Mouse (Mus musculus) intestine, embryonic 15.5 days (tissue): ENCODE results near the gene Prnp. TPM values are rescaled to one million over a fixed set of nuclear protein-coding genes. Genes with fewer than 3 reads are reported as not detected.

Experiments used
- ATAC-seq: fragments of 200-750 bp; cut with Nextera tagmentation; 2 replicates; pipeline ENCODE4 v1.8.0; 2017; ENCODE audit warnings: moderate TSS enrichment, moderate library complexity
- H3K27ac ChIP-seq: fragments of 300-500 bp; sonication (generic); 2 replicates; pipeline ENCODE4 v1.5.1; 2015; ENCODE audit warnings: mild to moderate bottlenecking, inconsistent platforms
- H3K27me3 ChIP-seq: fragments of 300-500 bp; sonication (generic); replicated peaks from 2 replicates; pipeline ENCODE4 v1.6.1; 2015; ENCODE audit warnings: inconsistent platforms
- H3K36me3 ChIP-seq: fragments of 300-500 bp; sonication (generic); 2 replicates; pipeline ENCODE4 v1.6.1; 2015; ENCODE audit warnings: inconsistent platforms
- H3K4me1 ChIP-seq: fragments of 300-500 bp; sonication (generic); replicated peaks from 2 replicates; pipeline ENCODE4 v1.6.1; 2015; ENCODE audit warnings: inconsistent platforms
- H3K4me2 ChIP-seq: fragments of 300-500 bp; sonication (generic); replicated peaks from 2 replicates; pipeline ENCODE4 v1.6.1; 2015; ENCODE audit warnings: mild to moderate bottlenecking, inconsistent platforms
- H3K4me3 ChIP-seq: fragments of 300-500 bp; sonication (generic); replicated peaks from 2 replicates; pipeline ENCODE4 v1.5.1; 2015; ENCODE audit warnings: inconsistent platforms
- H3K9ac ChIP-seq: fragments of 300-500 bp; sonication (generic); 2 replicates; pipeline ENCODE4 v1.6.1; 2015; ENCODE audit warnings: inconsistent platforms
- H3K9me3 ChIP-seq: fragments of 300-500 bp; sonication (generic); 2 replicates; pipeline ENCODE4 v1.6.1; 2016; ENCODE audit warnings: inconsistent platforms
- WGBS: fragments of 180-500 bp; shearing (Covaris S2); methylation state at CpG from one replicate; pipeline ENCODE4 v1.1.7; 2015; 5-methylcytosine and 5-hydroxymethylcytosine counted together
- polyA plus RNA-seq: library from polyadenylated mRNA; unstranded; fragments of >200 nt; fragmentation: Nextera tagmentation; extraction: Ambion mirVana; gene quantifications from 2 replicates; pipeline ENCODE4 v1.2.1, GENCODE M21; 2015

Prnp gene
- polyA plus RNA-seq, 1 experiment from 2014 or later = 62.3 TPM

- H3K4me2 ChIP-seq = no peak overlapping the region
- no peaks in the 10 kb centered on the region for H3K9me3 ChIP-seq
- H3K4me3 ChIP-seq = no peak overlapping the region
- no peaks in the 10 kb centered on the region for H3K27me3 ChIP-seq
- no peak for ATAC-seq
- no peaks in the 10 kb centered on the region for H3K36me3 ChIP-seq
- WGBS = 53% methylated on average over 7 of the region's 7 CpGs
- 0 out of 2 replicates have a peak, but pooled peaks cover 3% of the 10 kb centered on the region for H3K4me1 ChIP-seq
- no peak overlapping the region for H3K27ac ChIP-seq
- no peak overlapping the region for H3K9ac ChIP-seq
Observed at GRCm38 (mm10) chr2:131888233-131888632, 21.5 kb upstream of the Prnp start.

GRCm38 (mm10) chr2:131892534-131892933, 17.2 kb upstream of the Prnp start:
- no peaks in the 10 kb centered on the region for H3K36me3 ChIP-seq
- no peaks in the 10 kb centered on the region for H3K9me3 ChIP-seq
- no peak overlapping the region for H3K4me2 ChIP-seq
- 0 out of 2 replicates have a peak, but pooled peaks cover 3% of the 10 kb centered on the region for H3K4me1 ChIP-seq
- no peak for ATAC-seq
- no peaks in the 10 kb centered on the region for H3K27me3 ChIP-seq
- no peak overlapping the region for H3K27ac ChIP-seq
- WGBS = 42% methylated on average over 5 of the region's 5 CpGs
- H3K9ac ChIP-seq = no peak overlapping the region
- H3K4me3 ChIP-seq = no peak overlapping the region

GRCm38 (mm10) chr2:131895106-131895505, 14.6 kb upstream of the Prnp start:
- H3K36me3 ChIP-seq = no peaks in the 10 kb centered on the region
- no peaks in the 10 kb centered on the region for H3K4me1 ChIP-seq
- H3K9me3 ChIP-seq = no peaks in the 10 kb centered on the region
- 45% methylated on average over 2 of the region's 2 CpGs for WGBS
- no peak for ATAC-seq
- H3K27me3 ChIP-seq = no peaks in the 10 kb centered on the region
- H3K4me3 ChIP-seq = no peak overlapping the region
- H3K4me2 ChIP-seq = no peak overlapping the region
- no peak overlapping the region for H3K27ac ChIP-seq
- H3K9ac ChIP-seq = no peak overlapping the region

GRCm38 (mm10) chr2:131896011-131896410, 13.7 kb upstream of the Prnp start:
- H3K4me1 ChIP-seq = no peaks in the 10 kb centered on the region
- H3K36me3 ChIP-seq = no peaks in the 10 kb centered on the region
- 70% methylated on average over 4 of the region's 4 CpGs for WGBS
- no peak for ATAC-seq
- no peak overlapping the region for H3K4me3 ChIP-seq
- H3K9me3 ChIP-seq = no peaks in the 10 kb centered on the region
- H3K27me3 ChIP-seq = no peaks in the 10 kb centered on the region
- H3K9ac ChIP-seq = no peak overlapping the region
- H3K4me2 ChIP-seq = no peak overlapping the region
- no peak overlapping the region for H3K27ac ChIP-seq

GRCm38 (mm10) chr2:131897336-131898109, 12.2 kb upstream of the Prnp start:
- 88% methylated on average over 12 of the region's 12 CpGs for WGBS
- no peak for ATAC-seq
- H3K4me1 ChIP-seq = no peaks in the 10 kb centered on the region
- H3K9ac ChIP-seq = no peak overlapping the region
- no peak overlapping the region for H3K4me3 ChIP-seq
- H3K36me3 ChIP-seq = no peaks in the 10 kb centered on the region
- no peaks in the 10 kb centered on the region for H3K27me3 ChIP-seq
- H3K4me2 ChIP-seq = no peak overlapping the region
- H3K27ac ChIP-seq = no peak overlapping the region
- no peaks in the 10 kb centered on the region for H3K9me3 ChIP-seq

GRCm38 (mm10) chr2:131902423-131902822, 7.3 kb upstream of the Prnp start:
- peak; percentile 75 for ATAC-seq
- H3K9ac ChIP-seq = no peak overlapping the region
- no peaks in the 10 kb centered on the region for H3K9me3 ChIP-seq
- 0 out of 2 replicates have a peak overlapping the region, but pooled peaks have one; percentile 27 for H3K27ac ChIP-seq
- H3K36me3 ChIP-seq = no peaks in the 10 kb centered on the region
- no peaks in the 10 kb centered on the region for H3K4me1 ChIP-seq
- no peaks in the 10 kb centered on the region for H3K27me3 ChIP-seq
- no peak overlapping the region for H3K4me2 ChIP-seq
- no peak overlapping the region for H3K4me3 ChIP-seq
- WGBS = 27% methylated on average over 3 of the region's 3 CpGs

GRCm38 (mm10) chr2:131902867-131903266, 6.9 kb upstream of the Prnp start:
- ATAC-seq = peak; percentile 96
- H3K27me3 ChIP-seq = no peaks in the 10 kb centered on the region
- no peaks in the 10 kb centered on the region for H3K36me3 ChIP-seq
- H3K4me1 ChIP-seq = no peaks in the 10 kb centered on the region
- 23% methylated on average over 8 of the region's 8 CpGs for WGBS
- peak overlapping the region; percentile 77 for H3K27ac ChIP-seq
- H3K9me3 ChIP-seq = no peaks in the 10 kb centered on the region
- H3K9ac ChIP-seq = no peak overlapping the region
- H3K4me2 ChIP-seq = peak overlapping the region; percentile 12; the same call in 1 of the 2 replicates
- H3K4me3 ChIP-seq = no peak overlapping the region

GRCm38 (mm10) chr2:131905025-131905424, 4.7 kb upstream of the Prnp start:
- Histone ChIP-seq H3K27me3 (no peaks in the 10 kb centered on the region), H3K27ac (no peak overlapping the region), H3K4me1 (0 out of 2 replicates have a peak, but pooled peaks cover 6% of the 10 kb centered on the region), H3K36me3 (no peaks in the 10 kb centered on the region), H3K9me3 (no peaks in the 10 kb centered on the region), H3K4me2 (no peak overlapping the region), H3K4me3 (no peak overlapping the region), H3K9ac (no peak overlapping the region)
- WGBS = 48% methylated on average over 5 of the region's 5 CpGs
- no peak for ATAC-seq

GRCm38 (mm10) chr2:131905776-131906175, 4.0 kb upstream of the Prnp start:
- Histone ChIP-seq H3K9me3 (no peaks in the 10 kb centered on the region), H3K27me3 (no peaks in the 10 kb centered on the region), H3K27ac (no peak overlapping the region), H3K4me3 (no peak overlapping the region), H3K4me2 (no peak overlapping the region), H3K36me3 (no peaks in the 10 kb centered on the region), H3K9ac (no peak overlapping the region), H3K4me1 (0 out of 2 replicates have a peak, but pooled peaks cover 6% of the 10 kb centered on the region)
- ATAC-seq = no peak
- WGBS = 73% methylated on average over 6 of the region's 6 CpGs

- Histone ChIP-seq H3K4me3 (no peak overlapping the region), H3K4me2 (no peak overlapping the region), H3K9me3 (no peaks in the 10 kb centered on the region), H3K9ac (no peak overlapping the region), H3K27me3 (no peaks in the 10 kb centered on the region), H3K4me1 (0 out of 2 replicates have a peak, but pooled peaks cover 6% of the 10 kb centered on the region), H3K27ac (no peak overlapping the region), H3K36me3 (no peaks in the 10 kb centered on the region)
- WGBS = 92% methylated on average over 3 of the region's 3 CpGs
- no peak for ATAC-seq
Observed at GRCm38 (mm10) chr2:131906266-131906665, 3.5 kb upstream of the Prnp start.

GRCm38 (mm10) chr2:131906846-131907245, 2.9 kb upstream of the Prnp start:
- no peak overlapping the region for H3K27ac ChIP-seq
- no peak for ATAC-seq
- no peaks in the 10 kb centered on the region for H3K9me3 ChIP-seq
- no peak overlapping the region for H3K9ac ChIP-seq
- 0 out of 2 replicates have a peak, but pooled peaks cover 6% of the 10 kb centered on the region for H3K4me1 ChIP-seq
- H3K36me3 ChIP-seq = no peaks in the 10 kb centered on the region
- H3K27me3 ChIP-seq = no peaks in the 10 kb centered on the region
- no peak overlapping the region for H3K4me3 ChIP-seq
- H3K4me2 ChIP-seq = no peak overlapping the region
- 71% methylated on average over 1 of the region's 1 CpGs for WGBS

- WGBS = 79% methylated on average over 5 of the region's 5 CpGs
- Histone ChIP-seq H3K27me3 (no peaks in the 10 kb centered on the region), H3K4me1 (0 out of 2 replicates have a peak, but pooled peaks cover 6% of the 10 kb centered on the region), H3K9me3 (no peaks in the 10 kb centered on the region), H3K36me3 (no peaks in the 10 kb centered on the region), H3K4me3 (no peak overlapping the region), H3K27ac (no peak overlapping the region), H3K9ac (no peak overlapping the region), H3K4me2 (no peak overlapping the region)
- ATAC-seq = no peak
Observed at GRCm38 (mm10) chr2:131907311-131907710, 2.4 kb upstream of the Prnp start.

- no peak for ATAC-seq
- WGBS = 68% methylated on average over 7 of the region's 7 CpGs
- Histone ChIP-seq H3K4me3 (no peak overlapping the region), H3K36me3 (no peaks in the 10 kb centered on the region), H3K27ac (no peak overlapping the region), H3K9ac (no peak overlapping the region), H3K4me2 (no peak overlapping the region), H3K9me3 (no peaks in the 10 kb centered on the region), H3K27me3 (no peaks in the 10 kb centered on the region), H3K4me1 (0 out of 2 replicates have a peak, but pooled peaks cover 6% of the 10 kb centered on the region)
Observed at GRCm38 (mm10) chr2:131908351-131908861, 1.3 kb upstream of the Prnp start.
